Mouse (Mus musculus): ENCODE results near the gene Nkx6-1. TPM values are rescaled to one million over a fixed set of nuclear protein-coding genes. Genes with fewer than 3 reads are reported as not detected.

The Nkx6-1 gene
- polyA plus RNA-seq, 1 experiment = not detected

- no peaks in the 10 kb centered on the region; the same call in 1 of the 2 replicates for H3K4me1 ChIP-seq (ENCODE audit: control insufficient read depth, insufficient read depth, low read length)
- 3% methylated on average over 23 of the region's 23 CpGs for WGBS
- H3K4me3 ChIP-seq (replicated peaks; ENCODE audit: control insufficient read depth, low read depth, low read length) = no peak overlapping the region
- no peak overlapping the region for H3K27ac ChIP-seq (ENCODE audit: control insufficient read depth, insufficient read depth, low read depth, low read length, poor library complexity)
- TF ChIP-seq POLR2A (IDR thresholded peaks at IDR 0.05; ENCODE audit: borderline replicate concordance, control insufficient read depth, low read depth, low read length) (no peak), CTCF (IDR thresholded peaks at IDR 0.05; ENCODE audit: control insufficient read depth, insufficient read depth, low read length) (no peak)
These were observed 1.6 kb downstream of the Nkx6-1 start for GRCm38 (mm10) chr5:101663176-101663575.

GRCm38 (mm10) chr5:101662485-101662884, 2.3 kb downstream of the Nkx6-1 start:
- TF ChIP-seq POLR2A (IDR thresholded peaks at IDR 0.05; ENCODE audit: borderline replicate concordance, control insufficient read depth, low read depth, low read length) = no peak
- TF ChIP-seq CTCF (IDR thresholded peaks at IDR 0.05; ENCODE audit: control insufficient read depth, insufficient read depth, low read length) = no peak
- no peak overlapping the region for H3K4me3 ChIP-seq (replicated peaks; ENCODE audit: control insufficient read depth, low read depth, low read length)
- H3K4me1 ChIP-seq (ENCODE audit: control insufficient read depth, insufficient read depth, low read length) = no peaks in the 10 kb centered on the region; the same call in 1 of the 2 replicates
- WGBS = 4% methylated on average over 8 of the region's 8 CpGs
- no peak overlapping the region for H3K27ac ChIP-seq (ENCODE audit: control insufficient read depth, insufficient read depth, low read depth, low read length, poor library complexity)

GRCm38 (mm10) chr5:101661561-101662211, 3.1 kb downstream of the Nkx6-1 start:
- Histone ChIP-seq H3K27ac (ENCODE audit: control insufficient read depth, insufficient read depth, low read depth, low read length, poor library complexity) (no peak overlapping the region), H3K4me3 (replicated peaks; ENCODE audit: control insufficient read depth, low read depth, low read length) (no peak overlapping the region), H3K4me1 (ENCODE audit: control insufficient read depth, insufficient read depth, low read length) (no peaks in the 10 kb centered on the region; the same call in 1 of the 2 replicates)
- TF ChIP-seq CTCF (IDR thresholded peaks at IDR 0.05; ENCODE audit: control insufficient read depth, insufficient read depth, low read length) (no peak), POLR2A (IDR thresholded peaks at IDR 0.05; ENCODE audit: borderline replicate concordance, control insufficient read depth, low read depth, low read length) (no peak)
- WGBS = 11% methylated on average over 25 of the region's 25 CpGs

DNA sequence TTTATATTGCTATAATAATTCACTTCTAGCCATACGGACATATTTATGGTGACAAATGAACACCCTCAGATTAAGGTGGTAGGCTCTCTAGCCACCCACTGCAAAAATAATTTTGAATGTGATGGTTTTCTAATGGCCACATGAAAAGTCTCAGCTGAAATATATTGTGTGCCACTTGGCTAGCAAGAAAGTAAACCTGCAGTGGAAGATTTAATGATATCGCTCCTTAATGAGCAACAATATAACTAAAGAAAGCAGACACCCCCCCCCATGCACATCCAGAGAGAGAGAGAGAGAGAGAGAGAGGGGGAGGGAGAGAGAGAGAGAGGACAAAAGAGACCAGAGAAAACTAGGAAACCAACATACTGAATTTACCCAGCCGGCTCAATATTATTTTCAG, 4.1 kb downstream of the Nkx6-1 start:
- H3K4me1 ChIP-seq (ENCODE audit: control insufficient read depth, insufficient read depth, low read length) = no peaks in the 10 kb centered on the region; the same call in 1 of the 2 replicates
- H3K27ac ChIP-seq (ENCODE audit: control insufficient read depth, insufficient read depth, low read depth, low read length, poor library complexity) = no peak overlapping the region
- no peak overlapping the region for H3K4me3 ChIP-seq (replicated peaks; ENCODE audit: control insufficient read depth, low read depth, low read length)
- 13% methylated on average over 3 of the region's 3 CpGs for WGBS
- TF ChIP-seq CTCF (IDR thresholded peaks at IDR 0.05; ENCODE audit: control insufficient read depth, insufficient read depth, low read length) (no peak), POLR2A (IDR thresholded peaks at IDR 0.05; ENCODE audit: borderline replicate concordance, control insufficient read depth, low read depth, low read length) (no peak)

DNA sequence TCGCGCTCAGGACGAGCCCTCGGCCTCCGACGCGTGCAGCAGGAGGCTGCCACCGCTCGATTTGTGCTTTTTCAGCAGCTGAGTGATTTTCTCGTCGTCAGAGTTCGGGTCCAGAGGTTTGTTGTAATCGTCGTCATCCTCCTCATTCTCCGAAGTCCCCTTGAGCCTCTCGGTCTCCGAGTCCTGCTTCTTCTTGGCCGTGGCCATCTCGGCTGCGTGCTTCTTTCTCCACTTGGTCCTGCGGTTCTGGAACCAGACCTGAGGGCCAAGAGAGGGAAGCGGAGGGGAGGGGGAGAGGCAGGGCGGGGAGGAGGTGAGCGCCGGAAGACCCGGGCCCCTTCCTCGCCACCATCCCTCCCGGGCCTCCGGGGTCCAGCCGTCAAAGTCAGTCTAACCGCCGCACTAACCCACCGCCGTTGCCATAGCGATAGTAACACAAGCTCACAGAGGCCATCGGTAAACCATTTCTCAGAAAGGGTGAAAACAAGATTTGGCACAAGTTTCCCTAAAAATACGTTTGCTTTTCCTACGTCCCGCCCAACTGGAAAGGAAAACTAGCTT, 5.3 kb downstream of the Nkx6-1 start:
- H3K27ac ChIP-seq (ENCODE audit: control insufficient read depth, insufficient read depth, low read depth, low read length, poor library complexity) = no peak overlapping the region
- H3K4me1 ChIP-seq (ENCODE audit: control insufficient read depth, insufficient read depth, low read length) = no peaks in the 10 kb centered on the region
- H3K4me3 ChIP-seq (replicated peaks; ENCODE audit: control insufficient read depth, low read depth, low read length) = no peak overlapping the region
- no peak for TF ChIP-seq CTCF (IDR thresholded peaks at IDR 0.05; ENCODE audit: control insufficient read depth, insufficient read depth, low read length)
- no peak for TF ChIP-seq POLR2A (IDR thresholded peaks at IDR 0.05; ENCODE audit: borderline replicate concordance, control insufficient read depth, low read depth, low read length)
- 3% methylated on average over 39 of the region's 39 CpGs for WGBS

- Histone ChIP-seq H3K27ac (ENCODE audit: control insufficient read depth, insufficient read depth, low read depth, low read length, poor library complexity) (no peak overlapping the region), H3K4me1 (ENCODE audit: control insufficient read depth, insufficient read depth, low read length) (no peaks in the 10 kb centered on the region), H3K4me3 (replicated peaks; ENCODE audit: control insufficient read depth, low read depth, low read length) (no peak overlapping the region)
- WGBS = 7% methylated on average over 23 of the region's 23 CpGs
- TF ChIP-seq CTCF (IDR thresholded peaks at IDR 0.05; ENCODE audit: control insufficient read depth, insufficient read depth, low read length) = no peak
These were observed 5.9 kb downstream of the Nkx6-1 start for GRCm38 (mm10) chr5:101658984-101659290.

- WGBS = 9% methylated on average over 21 of the region's 21 CpGs
- no peaks in the 10 kb centered on the region for H3K4me1 ChIP-seq (ENCODE audit: control insufficient read depth, insufficient read depth, low read length)
- no peak overlapping the region for H3K4me3 ChIP-seq (replicated peaks; ENCODE audit: control insufficient read depth, low read depth, low read length)
- TF ChIP-seq CTCF (IDR thresholded peaks at IDR 0.05; ENCODE audit: control insufficient read depth, insufficient read depth, low read length) = no peak
- no peak for TF ChIP-seq POLR2A (IDR thresholded peaks at IDR 0.05; ENCODE audit: borderline replicate concordance, control insufficient read depth, low read depth, low read length)
- no peak overlapping the region for H3K27ac ChIP-seq (ENCODE audit: control insufficient read depth, insufficient read depth, low read depth, low read length, poor library complexity)
These were observed 6.4 kb downstream of the Nkx6-1 start for GRCm38 (mm10) chr5:101658188-101658983.

GRCm38 (mm10) chr5:101657698-101658097, 7.1 kb downstream of the Nkx6-1 start:
- no peaks in the 10 kb centered on the region for H3K4me1 ChIP-seq (ENCODE audit: control insufficient read depth, insufficient read depth, low read length)
- TF ChIP-seq POLR2A (IDR thresholded peaks at IDR 0.05; ENCODE audit: borderline replicate concordance, control insufficient read depth, low read depth, low read length) (no peak), CTCF (IDR thresholded peaks at IDR 0.05; ENCODE audit: control insufficient read depth, insufficient read depth, low read length) (no peak)
- WGBS = 12% methylated on average over 10 of the region's 10 CpGs
- H3K27ac ChIP-seq (ENCODE audit: control insufficient read depth, insufficient read depth, low read depth, low read length, poor library complexity) = no peak overlapping the region
- no peak overlapping the region for H3K4me3 ChIP-seq (replicated peaks; ENCODE audit: control insufficient read depth, low read depth, low read length)

All from bone marrow, adult 2 months (tissue).